Mouse (Mus musculus) neural tube, embryonic 13.5 days (tissue): ENCODE data around the gene Slc39a11. TPM values are rescaled to one million over a fixed set of nuclear protein-coding genes. Genes with fewer than 3 reads are reported as not detected.

ENCODE experiments used
- ATAC-seq: fragments of 200-750 bp; cut with Nextera tagmentation; 2 replicates; pipeline ENCODE4 v1.8.0; 2017; ENCODE audit warnings: low read depth, mild to moderate bottlenecking, moderate TSS enrichment, moderate library complexity
- H3K27ac ChIP-seq: fragments of 300-500 bp; sonication (generic); replicated peaks from 2 replicates; pipeline ENCODE4 v1.5.1; 2015; ENCODE audit warnings: moderate library complexity, mild to moderate bottlenecking, inconsistent platforms
- H3K27me3 ChIP-seq: fragments of 300-500 bp; sonication (generic); 2 replicates; pipeline ENCODE4 v1.6.1; 2015; ENCODE audit warnings: mild to moderate bottlenecking, inconsistent platforms
- H3K36me3 ChIP-seq: fragments of 300-500 bp; sonication (generic); 2 replicates; pipeline ENCODE4 v1.6.1; 2015; ENCODE audit warnings: mild to moderate bottlenecking, inconsistent platforms
- H3K4me1 ChIP-seq: fragments of 300-500 bp; sonication (generic); replicated peaks from 2 replicates; pipeline ENCODE4 v1.6.1; 2015; ENCODE audit warnings: inconsistent platforms
- H3K4me2 ChIP-seq: fragments of 300-500 bp; sonication (generic); 2 replicates; pipeline ENCODE4 v1.6.1; 2015; ENCODE audit warnings: inconsistent platforms, mild to moderate bottlenecking, moderate library complexity
- H3K4me3 ChIP-seq: fragments of 300-500 bp; sonication (generic); 2 replicates; pipeline ENCODE4 v1.5.1; 2015; ENCODE audit warnings: mild to moderate bottlenecking, inconsistent platforms
- H3K9ac ChIP-seq: fragments of 300-500 bp; sonication (generic); 2 replicates; pipeline ENCODE4 v1.6.1; 2015; ENCODE audit warnings: moderate library complexity, mild to moderate bottlenecking, inconsistent platforms
- H3K9me3 ChIP-seq: fragments of 300-500 bp; sonication (generic); 2 replicates; pipeline ENCODE4 v1.6.1; 2016; ENCODE audit warnings: inconsistent platforms
- WGBS: fragments of 180-500 bp; shearing (Covaris S2); methylation state at CpG from one replicate; pipeline ENCODE4 v1.1.7; 2015; 5-methylcytosine and 5-hydroxymethylcytosine counted together
- polyA plus RNA-seq: library from polyadenylated mRNA; unstranded; fragments of >200 nt; fragmentation: Nextera tagmentation; extraction: Ambion mirVana; gene quantifications from 2 replicates; pipeline ENCODE4 v1.2.1, GENCODE M21; 2015

Slc39a11 gene
- polyA plus RNA-seq, 1 experiment from 2014 or later = 26.8 TPM

- 0 out of 2 replicates have a peak, but pooled peaks cover 2% of the 10 kb centered on the region for H3K27me3 ChIP-seq
- no peak overlapping the region for H3K4me3 ChIP-seq
- no peaks in the 10 kb centered on the region for H3K9me3 ChIP-seq
- no peak overlapping the region for H3K9ac ChIP-seq
- H3K4me1 ChIP-seq = peaks cover 43% of the 10 kb centered on the region
- ATAC-seq = no peak
- no peak overlapping the region for H3K4me2 ChIP-seq
- 54% methylated on average over 13 of the region's 13 CpGs for WGBS
- H3K27ac ChIP-seq = no peak overlapping the region
- H3K36me3 ChIP-seq = no peaks in the 10 kb centered on the region
These were observed 319.8 kb downstream of the Slc39a11 start for GRCm38 (mm10) chr11:113330061-113330591.

- WGBS = 45% methylated on average over 3 of the region's 3 CpGs
- ATAC-seq = 0 out of 2 replicates have a peak, but pooled peaks have one; percentile 10
- Histone ChIP-seq H3K27ac (peak overlapping the region; percentile 38; the same call in 1 of the 2 replicates), H3K4me1 (peaks cover 41% of the 10 kb centered on the region), H3K27me3 (0 out of 2 replicates have a peak, but pooled peaks cover 1% of the 10 kb centered on the region), H3K9me3 (no peaks in the 10 kb centered on the region), H3K36me3 (no peaks in the 10 kb centered on the region), H3K9ac (no peak overlapping the region), H3K4me3 (no peak overlapping the region), H3K4me2 (no peak overlapping the region)
These were observed 322.3 kb downstream of the Slc39a11 start for GRCm38 (mm10) chr11:113327499-113328062.

- peak overlapping the region; percentile 81 for H3K27ac ChIP-seq
- no peaks in the 10 kb centered on the region for H3K9me3 ChIP-seq
- WGBS = 17% methylated on average over 18 of the region's 18 CpGs
- peaks cover 41% of the 10 kb centered on the region for H3K4me1 ChIP-seq
- peak; percentile 80 for ATAC-seq
- H3K36me3 ChIP-seq = no peaks in the 10 kb centered on the region
- peak overlapping the region; percentile 35 for H3K4me2 ChIP-seq
- no peak overlapping the region; the same call in 1 of the 2 replicates for H3K4me3 ChIP-seq
- 0 out of 2 replicates have a peak, but pooled peaks cover 3% of the 10 kb centered on the region for H3K27me3 ChIP-seq
- H3K9ac ChIP-seq = no peak overlapping the region
These were observed 323.4 kb downstream of the Slc39a11 start for GRCm38 (mm10) chr11:113326387-113327011.

GRCm38 (mm10) chr11:113321601-113322000 lies 328.3 kb downstream of the Slc39a11 start:
- 93% methylated on average over 3 of the region's 3 CpGs for WGBS

GRCm38 (mm10) chr11:113309265-113309951 lies 340.5 kb downstream of the Slc39a11 start:
- Histone ChIP-seq H3K4me2 (no peak overlapping the region), H3K36me3 (peaks cover 11% of the 10 kb centered on the region; the same call in 1 of the 2 replicates), H3K27ac (peak overlapping the region; percentile 84), H3K4me1 (peaks cover 26% of the 10 kb centered on the region), H3K9ac (no peak overlapping the region), H3K27me3 (no peaks in the 10 kb centered on the region), H3K4me3 (no peak overlapping the region), H3K9me3 (peaks cover 11% of the 10 kb centered on the region)
- peak; percentile 75 for ATAC-seq
- WGBS = 31% methylated on average over 10 of the region's 10 CpGs

More at GRCm38 (mm10) chr11:113321601-113322000, 328.3 kb downstream of the Slc39a11 start:
- no peak for ATAC-seq
- no peak overlapping the region for H3K4me3 ChIP-seq
- H3K27ac ChIP-seq = no peak overlapping the region
- 0 out of 2 replicates have a peak, but pooled peaks cover 4% of the 10 kb centered on the region for H3K27me3 ChIP-seq
- no peak overlapping the region for H3K9ac ChIP-seq
- H3K9me3 ChIP-seq = no peaks in the 10 kb centered on the region; the same call in 1 of the 2 replicates
- no peak overlapping the region for H3K4me2 ChIP-seq
- H3K4me1 ChIP-seq = peaks cover 25% of the 10 kb centered on the region
- H3K36me3 ChIP-seq = no peaks in the 10 kb centered on the region

- H3K4me2 ChIP-seq = no peak overlapping the region
- H3K27me3 ChIP-seq = no peaks in the 10 kb centered on the region
- H3K4me1 ChIP-seq = peaks cover 26% of the 10 kb centered on the region
- H3K4me3 ChIP-seq = no peak overlapping the region
- peaks cover 11% of the 10 kb centered on the region; the same call in 1 of the 2 replicates for H3K36me3 ChIP-seq
- peaks cover 11% of the 10 kb centered on the region for H3K9me3 ChIP-seq
- WGBS = 21% methylated on average over 4 of the region's 4 CpGs
- H3K27ac ChIP-seq = peak overlapping the region; percentile 84
- ATAC-seq = peak; percentile 83
- no peak overlapping the region for H3K9ac ChIP-seq
These were observed 341.5 kb downstream of the Slc39a11 start for GRCm38 (mm10) chr11:113308256-113308941.

GRCm38 (mm10) chr11:113303204-113303603 lies 346.7 kb downstream of the Slc39a11 start:
- no peak for ATAC-seq
- H3K27me3 ChIP-seq = no peaks in the 10 kb centered on the region

GRCm38 (mm10) chr11:113299492-113299891 lies 350.4 kb downstream of the Slc39a11 start:
- ATAC-seq = no peak
- Histone ChIP-seq H3K9me3 (no peaks in the 10 kb centered on the region), H3K36me3 (no peaks in the 10 kb centered on the region), H3K4me3 (no peak overlapping the region), H3K4me2 (no peak overlapping the region), H3K9ac (no peak overlapping the region), H3K4me1 (peaks cover 48% of the 10 kb centered on the region), H3K27me3 (no peaks in the 10 kb centered on the region), H3K27ac (peak overlapping the region; percentile 67)
- WGBS = 30% methylated on average over 10 of the region's 10 CpGs

More at GRCm38 (mm10) chr11:113303204-113303603, 346.7 kb downstream of the Slc39a11 start:
- WGBS = 76% methylated on average over 5 of the region's 5 CpGs
- H3K9me3 ChIP-seq = peaks cover 11% of the 10 kb centered on the region
- peaks cover 27% of the 10 kb centered on the region for H3K4me1 ChIP-seq
- H3K4me3 ChIP-seq = no peak overlapping the region
- H3K9ac ChIP-seq = no peak overlapping the region
- H3K36me3 ChIP-seq = peaks cover 11% of the 10 kb centered on the region; the same call in 1 of the 2 replicates
- no peak overlapping the region for H3K27ac ChIP-seq
- no peak overlapping the region for H3K4me2 ChIP-seq

- Histone ChIP-seq H3K4me2 (no peak overlapping the region), H3K9me3 (no peaks in the 10 kb centered on the region), H3K9ac (no peak overlapping the region), H3K4me1 (peaks cover 65% of the 10 kb centered on the region), H3K27me3 (no peaks in the 10 kb centered on the region), H3K36me3 (no peaks in the 10 kb centered on the region), H3K27ac (no peak overlapping the region), H3K4me3 (no peak overlapping the region)
- no peak for ATAC-seq
- 17% methylated on average over 2 of the region's 2 CpGs for WGBS
These were observed 352.1 kb downstream of the Slc39a11 start for GRCm38 (mm10) chr11:113297765-113298164.

GRCm38 (mm10) chr11:113296912-113297625 lies 352.8 kb downstream of the Slc39a11 start:
- no peak overlapping the region for H3K4me3 ChIP-seq
- WGBS = 87% methylated on average over 22 of the region's 22 CpGs
- no peak overlapping the region for H3K4me2 ChIP-seq
- H3K9me3 ChIP-seq = no peaks in the 10 kb centered on the region
- no peaks in the 10 kb centered on the region for H3K36me3 ChIP-seq
- no peak overlapping the region for H3K27ac ChIP-seq
- no peaks in the 10 kb centered on the region for H3K27me3 ChIP-seq
- H3K9ac ChIP-seq = no peak overlapping the region
- ATAC-seq = no peak
- H3K4me1 ChIP-seq = peaks cover 67% of the 10 kb centered on the region

GRCm38 (mm10) chr11:113296162-113296561 lies 353.7 kb downstream of the Slc39a11 start:
- H3K4me1 ChIP-seq = peaks cover 76% of the 10 kb centered on the region
- H3K4me2 ChIP-seq = no peak overlapping the region
- no peaks in the 10 kb centered on the region for H3K9me3 ChIP-seq
- no peaks in the 10 kb centered on the region for H3K36me3 ChIP-seq
- 0 out of 2 replicates have a peak overlapping the region, but pooled peaks have one; percentile 18 for H3K27ac ChIP-seq
- H3K9ac ChIP-seq = no peak overlapping the region
- 29% methylated on average over 7 of the region's 7 CpGs for WGBS
- H3K4me3 ChIP-seq = no peak overlapping the region
- no peaks in the 10 kb centered on the region for H3K27me3 ChIP-seq
- no peak for ATAC-seq
